Mouse (Mus musculus) ES-Bruce4 (cell line): ENCODE measurements at regions not wholly inside any gene's neighbourhood (a gene's known extent, or its start where the extent isn't known, plus 50 kb on each side); places are given as distances from the start of the nearest gene placed in this dataset.

ENCODE experiments used
- H3K27ac ChIP-seq: 2 replicates; pipeline ENCODE4 v1.5.1; 2012; ENCODE audit warnings: low read length, inconsistent platforms; ENCODE audit not compliant: insufficient read depth
- H3K27me3 ChIP-seq: 2 replicates; pipeline ENCODE4 v1.6.1; 2012; ENCODE audit warnings: mild to moderate bottlenecking, low read length, inconsistent platforms; ENCODE audit not compliant: control insufficient read depth, poor library complexity, insufficient read depth, severe bottlenecking
- H3K36me3 ChIP-seq: 2 replicates; pipeline ENCODE4 v1.6.1; 2012; ENCODE audit warnings: inconsistent platforms, mild to moderate bottlenecking, low read length, moderate library complexity; ENCODE audit not compliant: control insufficient read depth, poor library complexity, insufficient read depth, severe bottlenecking
- H3K4me1 ChIP-seq: one replicate; pipeline ENCODE4 v1.8.1; 2011; ENCODE audit warnings: low read length; ENCODE audit not compliant: control insufficient read depth, insufficient read depth
- H3K4me3 ChIP-seq: 2 replicates; pipeline ENCODE4 v1.5.1; 2011; ENCODE audit warnings: low read depth, mild to moderate bottlenecking, low read length
- H3K9ac ChIP-seq: 2 replicates; pipeline ENCODE4 v1.6.1; 2012; ENCODE audit warnings: low read depth, mild to moderate bottlenecking, inconsistent platforms; ENCODE audit not compliant: poor library complexity, severe bottlenecking
- H3K9me3 ChIP-seq: replicated peaks from 2 replicates; pipeline ENCODE4 v1.6.1; 2012; ENCODE audit warnings: mild to moderate bottlenecking, low read length, inconsistent platforms; ENCODE audit not compliant: control insufficient read depth, poor library complexity, insufficient read depth, severe bottlenecking
- CTCF ChIP-seq: IDR thresholded peaks from one replicate; pipeline ENCODE4 v1.8.1; 2011; ENCODE audit warnings: low read depth, low read length
- EP300 ChIP-seq: IDR thresholded peaks from 2 replicates; pipeline ENCODE4 v1.6.1; 2011; ENCODE audit warnings: low read depth, low read length; ENCODE audit not compliant: insufficient read depth
- POLR2A ChIP-seq: IDR thresholded peaks from one replicate; pipeline ENCODE4 v1.8.1; 2011; ENCODE audit warnings: low read length; ENCODE audit not compliant: insufficient read depth

DNA sequence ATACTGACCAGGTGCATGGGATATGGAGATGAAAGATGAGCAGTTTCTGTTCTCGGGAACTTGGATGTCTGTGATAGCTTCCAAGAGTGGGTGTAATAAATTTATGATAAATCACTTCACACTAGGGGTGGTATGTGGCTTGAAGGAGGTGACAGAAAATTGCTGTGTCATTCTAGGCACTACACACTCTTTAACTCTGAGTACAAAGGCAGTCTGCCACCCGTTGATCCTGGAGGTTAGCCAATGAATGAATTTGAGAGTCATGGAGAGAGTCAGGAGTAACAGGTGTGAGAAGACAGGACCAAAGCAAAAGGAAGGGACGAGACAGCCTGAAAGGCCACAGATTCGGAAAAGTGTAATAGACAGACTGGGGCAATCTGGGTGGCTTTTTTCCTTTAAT, 54.7 kb upstream of the Bmper start:
- no peaks in the 10 kb centered on the region for H3K36me3 ChIP-seq
- no peaks in the 10 kb centered on the region for H3K27me3 ChIP-seq
- no peak overlapping the region for H3K9ac ChIP-seq
- TF ChIP-seq POLR2A (no peak), EP300 (no peak), CTCF (no peak)
- no peaks in the 10 kb centered on the region for H3K9me3 ChIP-seq
- no peak overlapping the region for H3K4me3 ChIP-seq
- H3K4me1 ChIP-seq = no peaks in the 10 kb centered on the region
- no peak overlapping the region for H3K27ac ChIP-seq

DNA sequence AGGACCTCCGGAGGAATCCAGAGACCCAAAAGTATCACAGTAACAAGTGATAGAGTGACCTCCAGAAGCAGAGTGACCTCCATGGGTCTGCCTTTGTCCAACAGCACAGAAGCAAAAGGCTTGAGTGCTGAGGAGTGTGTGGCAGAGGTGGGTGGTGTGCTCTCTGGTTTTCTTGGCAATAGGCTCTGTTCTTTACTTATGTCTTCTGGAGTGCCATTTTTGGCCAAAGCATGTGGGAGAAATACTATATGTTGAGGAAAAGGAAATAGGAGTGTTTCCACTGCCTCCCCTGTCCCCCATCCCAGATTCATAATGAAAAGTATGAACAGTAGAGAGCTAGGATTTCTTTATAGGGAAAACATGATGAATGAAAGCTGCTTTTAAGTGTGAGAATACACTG, 51.5 kb upstream of the Bmper start:
- H3K9me3 ChIP-seq = no peaks in the 10 kb centered on the region
- H3K36me3 ChIP-seq = no peaks in the 10 kb centered on the region
- no peaks in the 10 kb centered on the region for H3K27me3 ChIP-seq
- H3K4me3 ChIP-seq = no peak overlapping the region
- no peak overlapping the region for H3K27ac ChIP-seq
- TF ChIP-seq CTCF (no peak), EP300 (no peak), POLR2A (no peak)
- H3K9ac ChIP-seq = no peak overlapping the region
- no peaks in the 10 kb centered on the region for H3K4me1 ChIP-seq
